Mouse (Mus musculus): ENCODE results near the gene Ssr1. TPM values are rescaled to one million over a fixed set of nuclear protein-coding genes. Genes with fewer than 3 reads are reported as not detected.

Gene Ssr1
- polyA plus RNA-seq (2015; fragmentation: Nextera tagmentation; extraction: Ambion mirVana) = 79.5 and 87.2 TPM in 2 replicates

GRCm38 (mm10) chr13:37993704-37994404 lies at the start of gene Ssr1:
Ssr1 (minus strand) TSS chr13:37994217.
- peak; percentile 96 for DNase-seq (ENCODE audit: low spot score)

DNA sequence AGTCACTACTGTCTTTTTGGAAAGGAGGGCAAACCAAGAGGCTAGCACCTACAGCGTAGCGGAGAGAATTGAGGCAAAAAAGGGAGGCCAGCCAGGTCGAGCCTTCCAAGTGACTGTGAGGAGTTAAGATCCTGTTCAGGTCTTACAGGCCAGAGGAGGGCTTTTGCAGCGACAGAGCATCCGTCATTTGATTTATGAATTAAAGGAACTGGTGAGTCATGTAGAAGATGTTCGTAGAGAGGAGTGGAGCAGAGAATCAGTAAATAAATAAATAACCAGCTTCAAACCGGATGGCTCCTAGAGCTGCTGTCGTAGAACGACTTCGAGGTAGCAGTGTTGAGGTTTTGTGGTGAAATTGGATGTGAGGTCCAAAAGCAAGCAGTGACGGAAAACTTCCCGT lies 43.8 kb upstream of the Ssr1 start:
- peak; percentile 21 for DNase-seq (ENCODE audit: low spot score)

DNA sequence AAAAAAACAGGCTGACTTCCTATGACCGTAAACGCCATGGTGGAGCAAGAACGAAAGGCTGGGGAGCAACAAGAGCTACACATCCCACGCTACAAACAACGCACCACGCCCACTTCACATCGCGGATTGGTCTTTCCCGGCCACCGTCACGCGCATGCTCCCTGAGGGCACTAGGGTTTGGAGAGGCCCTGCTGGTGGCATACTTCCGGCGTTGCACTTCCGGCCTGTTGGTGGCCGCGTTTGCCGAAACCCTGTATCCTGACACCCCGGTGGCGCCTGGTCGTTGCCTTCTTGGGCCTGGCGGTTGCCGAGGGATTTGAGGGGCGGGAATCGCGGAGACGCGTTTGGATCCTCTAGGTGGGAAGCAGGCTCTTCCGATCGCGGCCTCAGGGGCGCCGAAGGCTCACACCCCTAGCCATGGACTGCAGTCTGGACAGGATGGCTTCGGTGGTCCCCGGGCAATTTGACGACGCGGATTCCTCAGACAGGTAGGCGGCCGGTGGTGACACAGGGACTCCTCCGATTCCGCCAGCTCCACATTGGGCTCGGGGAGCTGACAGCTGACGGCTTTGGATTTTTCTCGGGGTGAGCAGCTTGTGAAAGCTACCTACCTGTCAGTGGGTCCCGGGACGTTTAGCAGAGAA lies 43.1 kb upstream of the Ssr1 start, which contains the start of gene Cage1:
TSS of gene Cage1 (minus strand) at position 26 of the 644 bp plus-strand sequence.
- peak; percentile 98 for DNase-seq (ENCODE audit: low spot score)

DNA sequence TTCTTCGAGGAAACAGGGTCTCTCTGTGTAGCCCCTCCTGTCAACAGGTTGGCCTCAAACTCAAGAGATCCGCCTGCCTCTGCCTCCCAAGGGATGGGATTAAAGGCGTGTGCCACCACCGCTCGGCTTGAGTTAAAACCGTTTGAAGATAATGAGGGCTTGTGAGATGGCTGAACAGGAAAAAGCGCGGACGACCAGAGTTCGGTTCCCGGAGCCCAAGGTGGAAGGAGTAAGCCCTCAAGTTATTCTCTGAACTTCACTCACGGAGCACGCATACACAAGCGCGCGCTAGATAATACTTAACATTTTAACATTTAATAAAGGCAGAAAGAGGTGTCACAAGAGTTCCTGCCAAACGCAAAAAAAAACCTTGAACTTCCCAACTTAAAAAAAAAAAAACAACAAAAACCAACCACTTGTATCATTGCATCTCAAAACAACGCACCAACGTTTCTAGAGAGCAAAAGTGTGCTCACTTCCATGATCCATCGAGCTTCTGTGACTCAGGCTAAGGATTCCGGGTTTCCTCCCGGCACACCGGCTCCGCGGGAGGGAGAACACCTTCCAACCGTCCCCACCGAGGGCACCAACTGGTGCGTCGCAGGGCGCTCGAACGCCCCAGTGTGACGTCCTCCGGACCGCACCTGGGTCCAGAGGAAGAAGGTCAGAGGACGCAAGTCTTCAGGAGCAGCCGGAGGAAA lies 42.5 kb upstream of the Ssr1 start, which contains the start of gene Riok1:
TSS of gene Riok1 (plus strand) at position 653 of the 701 bp plus-strand sequence.
- peak; percentile 15 for DNase-seq (ENCODE audit: low spot score)

- DNase-seq (ENCODE audit: low spot score) = no peak
These were observed 34.4 kb upstream of the Ssr1 start for GRCm38 (mm10) chr13:38028407-38028806.

DNA sequence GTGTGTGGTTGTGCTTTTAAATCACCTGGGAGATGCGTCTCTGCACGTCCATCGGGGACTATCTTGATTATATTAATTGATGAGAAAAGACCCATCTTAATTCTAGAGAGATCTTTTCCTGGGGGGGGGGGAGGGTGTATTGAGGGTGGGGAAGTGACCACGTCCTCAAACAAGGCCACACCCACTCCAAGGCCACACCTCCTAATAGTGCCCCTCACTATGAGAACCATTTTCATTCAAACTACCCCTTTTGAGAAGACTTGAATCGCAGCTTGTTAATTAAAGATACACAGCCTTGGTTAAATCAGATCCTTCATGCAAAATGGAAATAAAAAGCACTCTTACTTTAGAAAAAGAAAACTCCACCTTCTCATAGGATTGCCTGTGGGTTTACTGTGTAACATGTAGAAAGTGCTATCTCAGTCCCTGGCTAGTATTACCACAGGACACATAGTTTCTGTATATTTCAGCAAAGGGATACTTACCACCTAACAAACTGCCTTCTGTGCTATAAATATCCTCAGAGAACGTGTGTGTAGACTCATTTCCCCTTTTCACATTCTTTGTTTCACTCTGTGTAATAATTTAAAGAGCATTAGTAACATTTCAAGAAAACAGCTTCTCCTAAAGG lies 33.7 kb upstream of the Ssr1 start:
- DNase-seq (ENCODE audit: low spot score) = no peak

DNA sequence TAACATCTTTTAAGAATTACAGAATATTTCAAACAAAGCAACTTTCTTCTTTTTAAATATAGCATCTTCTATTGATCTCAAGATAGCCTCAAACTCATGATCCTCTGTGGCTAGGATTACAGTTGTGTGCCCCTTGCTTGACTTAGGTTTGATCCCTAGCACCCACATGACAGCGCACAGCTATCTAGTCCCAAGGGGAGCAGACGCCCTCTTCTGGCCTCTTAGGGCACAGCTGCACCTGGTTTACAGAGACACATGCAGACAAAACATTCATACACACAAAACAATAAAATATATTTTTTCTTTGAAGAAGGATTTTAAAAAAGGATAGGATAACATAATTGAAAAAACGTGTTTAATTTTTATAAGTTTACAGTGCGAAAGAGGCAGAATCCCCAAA lies 31.9 kb upstream of the Ssr1 start:
- no peak for DNase-seq (ENCODE audit: low spot score)

DNA sequence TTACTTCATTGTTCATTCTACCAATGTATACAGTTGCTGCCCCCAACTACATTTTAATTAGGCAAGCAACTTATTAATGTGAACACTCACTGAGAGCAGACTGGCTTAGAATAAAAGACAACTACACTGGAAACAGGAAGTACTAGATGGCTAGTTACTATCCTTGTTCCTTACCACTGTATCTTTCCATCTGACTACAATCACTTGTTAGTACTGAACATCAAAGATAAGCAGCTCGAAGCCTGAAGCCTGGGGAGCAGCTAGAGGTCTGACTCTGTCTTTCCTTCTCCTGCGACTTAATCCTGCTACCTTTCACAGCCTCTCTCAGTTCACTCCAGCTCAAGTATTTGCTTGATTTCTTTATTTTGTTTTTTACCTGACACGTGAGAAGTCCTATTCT lies 24.8 kb upstream of the Ssr1 start:
- no peak for DNase-seq (ENCODE audit: low spot score)

GRCm38 (mm10) chr13:38015591-38015990 lies 21.6 kb upstream of the Ssr1 start:
- no peak for DNase-seq (ENCODE audit: low spot score)

- no peak for DNase-seq (ENCODE audit: low spot score)
These were observed 18.4 kb upstream of the Ssr1 start for GRCm38 (mm10) chr13:38012436-38012835.

GRCm38 (mm10) chr13:38010444-38010910 lies 16.5 kb upstream of the Ssr1 start:
- peak; percentile 61 for DNase-seq (ENCODE audit: low spot score)

DNA sequence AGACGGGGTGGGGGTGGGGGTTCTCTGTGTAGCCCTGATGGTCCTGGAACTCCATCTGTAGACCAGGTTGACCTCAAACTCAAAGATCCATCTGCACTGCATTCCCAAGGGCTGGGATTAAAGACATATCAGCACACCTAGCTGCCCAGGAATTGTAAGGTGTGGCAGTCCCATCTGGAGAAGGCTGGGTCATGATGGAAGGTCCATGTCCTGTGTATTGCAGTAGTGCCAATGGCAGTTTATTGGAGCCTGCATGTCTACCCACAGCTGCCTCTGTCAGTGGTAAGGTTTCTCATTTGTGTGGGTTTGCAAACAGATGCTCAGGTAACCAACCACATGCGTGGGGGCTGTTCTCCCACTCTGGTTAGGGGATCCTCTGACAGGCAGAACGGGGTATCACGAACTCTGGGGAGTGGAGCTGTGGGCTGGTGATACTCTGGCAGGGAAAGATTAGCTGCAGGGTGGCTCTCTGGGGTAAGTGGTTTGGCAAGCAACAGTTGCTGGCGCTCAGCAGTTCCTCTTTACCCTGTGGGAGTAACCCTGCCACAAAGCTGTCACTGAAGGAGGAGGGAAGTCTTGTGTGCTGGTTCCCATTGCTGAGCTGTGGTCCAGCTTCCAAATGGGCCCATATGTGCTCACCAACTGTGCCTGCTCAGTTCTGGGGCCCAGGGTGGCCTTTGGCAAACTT lies 15.8 kb upstream of the Ssr1 start:
- DNase-seq (ENCODE audit: low spot score) = peak; percentile 13

GRCm38 (mm10) chr13:38007972-38008371 lies 14.0 kb upstream of the Ssr1 start:
- DNase-seq (ENCODE audit: low spot score) = no peak

- DNase-seq (ENCODE audit: low spot score) = no peak
These were observed 8.4 kb upstream of the Ssr1 start for GRCm38 (mm10) chr13:38002461-38002860.

GRCm38 (mm10) chr13:37999713-38000112 lies 5.7 kb upstream of the Ssr1 start:
- no peak for DNase-seq (ENCODE audit: low spot score)

DNA sequence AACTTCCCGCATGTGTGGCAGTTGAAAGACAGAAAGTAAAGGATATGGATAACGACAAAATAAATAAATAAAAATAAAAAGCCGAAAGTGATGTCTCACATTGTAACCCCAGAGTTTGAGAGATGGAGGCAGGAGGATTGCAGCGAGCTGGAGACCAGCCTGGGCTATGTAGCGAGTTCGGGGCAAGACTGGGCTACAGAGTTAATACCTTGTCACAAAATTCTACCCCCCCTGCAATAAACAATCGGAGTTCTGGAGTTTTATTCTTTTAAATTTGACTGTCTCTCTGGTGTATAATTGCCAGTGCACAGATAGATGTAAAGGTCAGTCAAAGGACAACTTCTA lies 360 bp upstream of the Ssr1 start:
- DNase-seq (ENCODE audit: low spot score) = no peak

DNA sequence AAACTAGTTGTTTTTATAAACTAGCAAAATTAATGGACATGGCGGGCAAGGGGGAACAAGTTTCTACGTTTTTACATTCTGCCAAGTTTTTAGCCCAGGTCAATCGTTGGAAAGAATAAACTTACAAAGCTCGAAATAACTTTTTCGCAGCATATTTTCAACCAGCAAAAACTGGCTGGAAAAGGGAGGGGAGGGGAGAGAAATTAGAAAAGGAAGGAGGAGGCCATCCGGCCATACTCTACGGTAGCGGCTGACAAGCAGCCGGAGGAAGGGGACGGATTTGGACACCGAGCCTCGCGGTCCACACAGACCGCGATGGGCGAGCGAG lies 677 bp downstream of the Ssr1 start:
- no peak for DNase-seq (ENCODE audit: low spot score)

- DNase-seq (ENCODE audit: low spot score) = peak; percentile 8
These were observed 1.2 kb downstream of the Ssr1 start for GRCm38 (mm10) chr13:37992638-37993371.

GRCm38 (mm10) chr13:37989701-37990100 lies 4.3 kb downstream of the Ssr1 start:
- DNase-seq (ENCODE audit: low spot score) = no peak

- DNase-seq (ENCODE audit: low spot score) = no peak
These were observed 7.9 kb downstream of the Ssr1 start for GRCm38 (mm10) chr13:37986166-37986565.

DNA sequence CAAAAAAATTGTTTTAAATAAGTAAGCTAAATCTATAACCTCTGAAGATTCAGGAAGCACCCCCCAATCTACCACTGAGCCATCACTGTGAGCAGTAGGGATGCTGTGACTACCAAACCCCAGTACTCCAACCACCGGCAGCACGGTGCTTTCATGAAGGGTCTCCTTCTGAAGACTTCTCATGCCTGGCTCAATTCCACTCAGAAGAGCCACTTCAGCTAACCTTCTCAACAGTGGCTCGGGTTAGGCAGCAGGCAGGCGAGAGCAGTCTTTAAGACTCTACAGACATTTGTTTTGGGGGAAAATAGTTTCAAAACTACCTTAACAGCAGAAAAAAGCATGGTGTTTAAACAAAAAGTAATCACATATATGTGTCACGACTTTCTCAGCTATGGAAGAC lies 13.0 kb downstream of the Ssr1 start:
- no peak for DNase-seq (ENCODE audit: low spot score)

All from thymus, postnatal 0 days (tissue).